Mouse (Mus musculus) ES-E14 (cell line): ENCODE data around the gene Sfxn5. TPM values are rescaled to one million over a fixed set of nuclear protein-coding genes. Genes with fewer than 3 reads are reported as not detected.
A peak's percentile ranks its signal among the peaks of the same experiment; 100 is the strongest.

Experiments
- DNase-seq: peaks from one replicate; pipeline ENCODE4 v3.0.0-alpha.2; 2013; ENCODE audit warnings: low read depth, low spot score
- H3K27ac ChIP-seq: 2 replicates; pipeline ENCODE4 v1.5.1; 2012; ENCODE audit warnings: low read depth, mild to moderate bottlenecking, low read length, moderate library complexity, mixed read lengths; ENCODE audit not compliant: poor library complexity, insufficient read depth, severe bottlenecking
- H3K36me3 ChIP-seq: 2 replicates; pipeline ENCODE4 v1.6.1; 2012; ENCODE audit warnings: mild to moderate bottlenecking, low read length, moderate library complexity, mixed read lengths; ENCODE audit not compliant: control insufficient read depth, poor library complexity, insufficient read depth, severe bottlenecking
- H3K4me1 ChIP-seq, 2 experiments: fragments of 150-350 bp in 1 of 2; sonication (generic) in 1 of 2; 2 replicates each; pipeline ENCODE4 v1.6.1; 2012; ENCODE audit warnings: low read length in 2 of 2, mild to moderate bottlenecking in 1 of 2, mixed read lengths in 1 of 2; ENCODE audit not compliant: control insufficient read depth in 2 of 2, insufficient read depth in 2 of 2, poor library complexity in 1 of 2
- H3K4me3 ChIP-seq, 2 experiments: fragments of 150-350 bp in 1 of 2; sonication (generic) in 1 of 2; 2 replicates each; pipeline ENCODE4 v1.5.1; 2012; ENCODE audit warnings: low read length in 2 of 2, low read depth in 1 of 2, mild to moderate bottlenecking in 1 of 2, mixed read lengths in 1 of 2; ENCODE audit not compliant: insufficient read depth in 1 of 2, poor library complexity in 1 of 2, severe bottlenecking in 1 of 2
- H3K9ac ChIP-seq: 2 replicates; pipeline ENCODE4 v1.6.1; 2012; ENCODE audit warnings: low read depth, mild to moderate bottlenecking, low read length, mixed read lengths; ENCODE audit not compliant: poor library complexity, insufficient read depth, severe bottlenecking
- H3K9me3 ChIP-seq: fragments of 150-350 bp; sonication (generic); 2 replicates; pipeline ENCODE4 v1.6.1; 2012; ENCODE audit warnings: low read depth, mild to moderate bottlenecking, low read length; ENCODE audit not compliant: control insufficient read depth, insufficient read depth
- CHD2 ChIP-seq: IDR thresholded peaks from 2 replicates; pipeline ENCODE4 v1.6.1; 2014; ENCODE audit warnings: mild to moderate bottlenecking, low read depth, low read length, inconsistent platforms
- HCFC1 ChIP-seq: IDR thresholded peaks from 2 replicates; pipeline ENCODE4 v1.6.1; 2012; ENCODE audit warnings: low read length, inconsistent platforms, borderline replicate concordance; ENCODE audit not compliant: insufficient read depth
- MAFK ChIP-seq: IDR thresholded peaks from 2 replicates; pipeline ENCODE4 v1.6.1; 2014; ENCODE audit warnings: mild to moderate bottlenecking, low read depth, low read length, inconsistent platforms; ENCODE audit not compliant: insufficient read depth
- ZC3H11A ChIP-seq: IDR thresholded peaks from 2 replicates; pipeline ENCODE4 v1.6.1; 2012; ENCODE audit warnings: low read depth, mild to moderate bottlenecking, inconsistent platforms, low read length, borderline replicate concordance
- ZNF384 ChIP-seq: IDR thresholded peaks from 2 replicates; pipeline ENCODE4 v1.6.1; 2012; ENCODE audit warnings: low read depth, low read length, inconsistent platforms
- in situ Hi-C, 2 experiments: fragments of 600-800 bp; cut with MboI; formaldehyde crosslinking; loops; one replicate each; pipeline ENCODE4 v1.15.1; 2025; ENCODE audit warnings: low sequenced_read_pairs in 2 of 2, inconsistent platforms in 1 of 2; ENCODE audit not compliant: unreplicated experiment in 2 of 2
- total RNA-seq: library from RNA; depleted of rRNA; stranded (reverse); fragments of 300-350 nt; gene quantifications from 2 replicates; pipeline ENCODE4 v1.2.3, GENCODE M21; 2012

The Sfxn5 gene
- total RNA-seq, 1 experiment, result 4.9 TPM

DNA sequence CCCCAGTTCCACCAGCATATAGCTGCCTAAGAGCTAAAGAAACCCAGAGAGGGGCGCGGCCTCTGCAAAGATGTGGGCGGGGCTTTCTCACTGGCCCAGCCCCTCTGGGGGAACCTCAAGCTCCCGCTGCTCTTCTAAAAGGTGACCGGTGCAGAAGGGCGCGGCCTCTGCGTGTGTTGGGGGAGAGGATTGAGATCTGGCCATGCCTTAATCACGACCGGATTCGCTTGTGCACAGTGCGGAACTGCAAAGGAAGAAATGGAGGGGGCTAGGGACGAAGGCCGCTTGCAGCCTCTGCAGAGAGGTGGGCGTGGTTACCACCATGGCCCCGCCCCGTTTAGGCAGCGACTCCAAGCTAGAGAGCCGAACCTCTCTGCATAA lies 41.5 kb upstream of the Sfxn5 start:
- Histone ChIP-seq H3K9ac (no peak overlapping the region), H3K9me3 (no peaks in the 10 kb centered on the region), H3K36me3 (no peaks in the 10 kb centered on the region), H3K27ac (no peak overlapping the region), H3K4me3 (peak overlapping the region; percentile 74 to 91), H3K4me1 (peaks cover 3 to 7% of the 10 kb centered on the region in 2 experiments; a peak in 2 of 4 replicates)
- in situ Hi-C loops, result no loop called here
- DNase-seq, result peak; percentile 97
- TF ChIP-seq CHD2 (no peak), MAFK (no peak), ZNF384 (no peak), HCFC1 (no peak), ZC3H11A (no peak)

DNA sequence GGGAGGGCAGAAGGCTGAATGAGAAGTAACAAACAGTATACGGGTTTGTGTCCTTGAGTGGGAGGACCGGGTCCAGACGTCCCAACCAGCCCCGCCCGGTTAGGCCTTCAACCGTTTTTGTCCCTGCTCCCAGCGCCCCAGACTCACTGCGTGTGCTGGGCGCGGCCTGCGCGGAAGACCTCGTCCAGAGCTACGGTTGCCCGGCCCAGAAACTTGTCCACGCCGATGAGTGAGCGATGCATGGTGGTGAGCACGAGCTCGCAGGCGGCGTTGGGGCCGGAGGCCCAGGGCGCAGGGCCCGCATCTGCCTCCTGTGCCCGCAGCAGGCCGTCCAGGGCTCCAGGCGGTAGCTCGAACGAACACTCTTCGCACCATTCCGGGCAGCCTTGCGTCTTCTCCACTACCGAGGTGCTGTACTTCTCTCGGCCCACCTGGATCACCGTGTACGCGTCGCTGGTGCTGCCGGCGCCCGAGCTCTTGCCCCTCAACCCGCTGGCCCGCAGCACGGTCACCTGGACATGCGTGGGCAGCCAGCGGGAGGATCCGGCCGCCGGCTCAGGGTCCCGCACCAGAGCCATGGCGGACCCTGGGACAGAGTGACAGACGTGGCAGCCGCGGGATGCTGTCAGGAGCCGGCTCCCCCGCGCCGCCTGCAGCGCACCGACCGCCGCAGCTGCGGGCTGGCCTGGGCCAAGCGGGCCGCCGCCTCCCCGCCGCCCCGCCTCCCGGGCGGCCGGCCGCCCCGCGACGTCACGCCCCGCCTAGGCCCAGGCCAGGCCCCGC lies 40.9 kb upstream of the Sfxn5 start, which contains the start of gene Rab11fip5:
Gene Rab11fip5, minus strand, starts transcription at position 684 of the 783 bp plus-strand sequence.
- H3K27ac ChIP-seq, result no peak within 1 kb of the TSS
- no peaks in the 10 kb centered on the region for H3K36me3 ChIP-seq
- no peak for DNase-seq
- H3K4me1 ChIP-seq, result peaks cover 3 to 7% of the 10 kb centered on the region in 2 experiments; a peak in 2 of 4 replicates
- in situ Hi-C loops, result no loop called here
- H3K9me3 ChIP-seq, result no peaks in the 10 kb centered on the region
- H3K4me3 ChIP-seq, result peak within 1 kb of the TSS; percentile 74 to 91
- peak within 1 kb of the TSS; percentile 68 for H3K9ac ChIP-seq
- TF ChIP-seq CHD2 (no peak), MAFK (no peak), ZC3H11A (no peak), ZNF384 (no peak), HCFC1 (no peak)

DNA sequence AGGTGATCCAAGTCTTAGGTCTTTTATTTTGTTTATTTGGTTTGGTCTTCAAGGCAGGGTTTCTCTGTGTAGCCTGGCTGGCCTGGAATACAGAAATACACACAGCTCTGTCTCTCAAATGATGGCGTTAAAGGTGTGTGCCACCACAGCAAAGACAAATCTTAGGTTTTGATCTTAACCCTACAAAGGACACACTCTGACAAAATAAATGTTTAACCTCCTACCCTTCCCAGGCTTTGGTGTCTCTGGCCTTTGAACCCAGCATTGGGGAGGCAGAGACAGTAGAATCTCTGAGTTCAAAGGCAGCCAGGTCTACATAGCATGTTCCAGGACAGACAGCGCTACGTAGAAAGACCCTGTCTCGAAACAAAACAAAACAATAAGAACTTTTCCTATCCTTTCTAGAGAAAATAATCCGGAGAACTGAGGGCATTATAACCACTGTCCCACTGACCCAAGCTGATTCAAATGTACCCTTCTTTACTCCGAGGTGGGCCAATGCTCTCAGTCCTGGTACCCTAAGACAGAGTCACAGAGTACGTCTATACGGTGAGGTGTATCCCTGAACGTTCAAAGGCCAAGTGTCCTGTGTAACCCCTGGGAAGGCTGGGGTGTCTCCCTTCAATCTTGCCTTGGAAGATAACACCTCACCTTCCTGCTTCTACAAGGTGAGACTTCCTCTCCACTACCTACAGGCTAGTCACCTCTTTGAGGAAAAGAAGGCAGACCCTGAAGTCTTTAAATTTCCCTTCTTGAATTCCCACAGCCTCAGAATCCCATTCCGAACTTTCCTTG lies 40.0 kb upstream of the Sfxn5 start:
- no peak overlapping the region for H3K27ac ChIP-seq

DNA sequence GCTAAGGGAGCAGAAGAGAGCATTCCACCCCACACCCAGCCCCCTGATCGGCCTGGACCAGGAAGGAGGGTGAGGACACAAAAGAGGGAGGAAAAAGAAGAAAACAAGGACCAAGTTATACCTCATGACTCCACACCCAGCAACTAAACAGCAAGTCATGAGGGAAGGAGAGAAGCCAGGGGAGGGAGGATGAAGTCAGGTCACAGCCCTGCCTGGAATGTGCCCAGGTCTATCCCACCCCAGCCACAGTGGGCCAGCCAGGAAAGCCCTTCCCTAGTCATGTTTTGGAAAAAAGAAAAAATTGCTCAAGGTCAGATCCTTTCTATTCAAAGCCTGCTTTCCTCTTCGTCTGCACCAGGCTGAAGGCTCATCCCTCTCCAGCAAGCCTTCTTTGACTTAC lies 39.3 kb upstream of the Sfxn5 start:
- Histone ChIP-seq H3K9ac (no peak overlapping the region), H3K9me3 (no peaks in the 10 kb centered on the region), H3K4me3 (no peak overlapping the region), H3K4me1 (peaks cover 3% of the 10 kb centered on the region in 2 experiments; a peak in 2 of 4 replicates), H3K27ac (no peak overlapping the region), H3K36me3 (no peaks in the 10 kb centered on the region)
- no peak for DNase-seq
- in situ Hi-C loops, result no loop called here
- TF ChIP-seq ZNF384 (no peak), HCFC1 (no peak), MAFK (no peak), ZC3H11A (no peak), CHD2 (no peak)

More for the DNA sequence above, 40.0 kb upstream of the Sfxn5 start:
- Histone ChIP-seq H3K36me3 (no peaks in the 10 kb centered on the region), H3K9me3 (no peaks in the 10 kb centered on the region), H3K9ac (no peak overlapping the region), H3K4me3 (peak overlapping the region; percentile 68 to 86; a peak in 3 of 4 replicates), H3K4me1 (peaks cover 3% of the 10 kb centered on the region in 2 experiments; a peak in 2 of 4 replicates)
- TF ChIP-seq ZC3H11A (no peak), HCFC1 (no peak), ZNF384 (no peak), CHD2 (no peak), MAFK (no peak)
- in situ Hi-C loops, result no loop called here
- no peak for DNase-seq
